Mouse (Mus musculus): ENCODE measurements around the gene Rapgef3. TPM values are rescaled to one million over a fixed set of nuclear protein-coding genes. Genes with fewer than 3 reads are reported as not detected.

Gene Rapgef3
- total RNA-seq, 2 experiments from 2014 or later: 4.0 to 12.0 TPM

DNA sequence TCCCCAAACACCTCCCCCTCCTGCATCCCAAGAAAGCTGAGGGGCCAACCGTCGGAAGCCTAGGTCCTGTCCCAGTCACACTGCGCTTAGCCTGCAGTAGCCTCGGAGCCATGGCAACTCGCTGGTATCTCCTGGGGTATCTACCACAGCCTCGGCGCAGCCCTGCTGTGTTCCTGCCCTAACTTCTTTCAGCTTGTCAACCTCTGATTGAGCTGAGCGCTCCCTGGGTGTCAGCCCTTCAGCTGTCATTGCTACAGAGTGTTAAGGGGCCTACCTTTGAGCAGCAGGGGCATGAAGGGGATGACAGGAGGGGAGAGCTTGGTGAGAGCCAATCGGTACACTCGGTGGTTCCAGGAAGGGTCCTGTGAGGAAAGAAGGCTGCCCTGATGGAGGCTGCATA lies 19.5 kb downstream of the Rapgef3 start:
- peak; percentile 50 for ATAC-seq (replicated peaks; ENCODE audit: poor library complexity)

DNA sequence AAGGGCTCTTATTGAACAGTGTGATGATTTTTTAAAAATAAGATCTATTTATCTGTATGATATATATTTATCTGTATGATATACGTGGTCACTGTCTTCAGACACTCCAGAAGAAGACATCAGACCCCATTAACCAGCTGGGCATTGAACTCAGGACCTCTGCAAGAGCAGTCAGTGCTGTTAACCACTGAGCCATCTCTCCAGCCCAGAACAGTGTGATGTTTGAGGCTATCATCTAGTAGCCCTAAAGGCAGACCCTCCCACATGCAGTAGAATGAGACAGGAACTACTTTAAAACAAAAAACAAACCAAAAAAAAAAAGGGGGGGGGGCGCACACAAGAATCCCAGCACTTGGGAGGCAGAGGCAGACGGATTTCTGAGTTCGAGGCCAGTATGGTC lies 20.3 kb downstream of the Rapgef3 start:
- ATAC-seq (replicated peaks; ENCODE audit: poor library complexity): no peak

DNA sequence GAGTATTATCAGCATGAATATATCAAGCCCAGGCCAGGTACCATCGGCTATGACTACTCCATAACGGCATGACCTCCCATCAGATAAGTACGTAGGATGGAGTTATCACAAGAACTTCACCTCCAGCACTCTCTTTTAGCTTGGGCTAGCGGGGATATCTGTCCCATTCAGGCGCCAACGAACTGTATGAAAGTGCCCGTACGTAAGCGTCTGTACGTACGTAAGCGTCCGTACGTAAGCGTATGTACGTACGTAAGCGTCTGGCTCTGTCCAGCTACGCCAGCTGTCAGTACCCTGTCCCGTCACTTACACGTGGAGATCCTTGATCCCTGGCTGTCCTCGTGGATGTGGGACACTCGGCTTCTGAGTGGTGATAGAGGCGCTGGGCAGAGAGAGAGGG lies 21.0 kb downstream of the Rapgef3 start:
- peak; percentile 15 for ATAC-seq (replicated peaks; ENCODE audit: poor library complexity)

DNA sequence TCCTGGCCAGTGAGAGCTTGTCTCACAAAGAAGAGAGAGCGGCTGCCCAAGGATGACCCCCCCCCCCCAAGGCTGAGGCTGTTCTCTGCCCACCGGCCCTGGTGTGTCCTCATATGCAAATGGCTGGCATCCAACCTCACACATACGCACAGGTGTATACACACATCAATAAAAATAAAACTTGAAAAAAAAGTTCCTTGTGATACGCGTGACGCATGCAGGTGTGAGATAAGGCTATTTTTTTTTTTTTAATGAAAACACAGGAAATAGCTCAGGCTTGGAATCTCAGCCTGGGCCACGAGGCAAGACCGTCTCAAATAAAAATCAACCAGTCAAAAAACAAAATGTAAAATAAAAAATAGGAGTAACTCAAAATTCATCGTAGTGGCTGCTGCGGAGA lies 21.5 kb downstream of the Rapgef3 start:
- ATAC-seq (replicated peaks; ENCODE audit: poor library complexity): no peak

DNA sequence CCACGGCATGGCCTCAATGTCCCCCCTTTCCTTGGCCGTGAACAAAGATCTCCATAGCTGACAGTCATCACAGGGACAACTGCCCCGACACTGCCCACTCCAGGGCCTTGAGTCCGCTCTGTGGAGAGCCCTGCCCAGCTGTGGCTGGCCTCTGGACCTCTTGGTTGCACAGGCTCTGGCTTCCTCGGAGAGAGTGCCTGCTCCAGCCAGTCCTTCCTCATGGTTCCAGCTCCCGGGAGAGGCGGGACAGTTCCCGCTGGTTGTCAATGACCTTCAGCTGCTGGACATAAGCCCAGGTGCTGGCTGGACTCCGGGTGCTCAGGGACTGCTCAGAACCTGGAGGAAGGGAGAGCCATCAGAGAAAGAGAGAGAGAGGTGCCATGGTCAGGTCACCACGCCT lies 22.4 kb downstream of the Rapgef3 start:
- ATAC-seq (replicated peaks; ENCODE audit: poor library complexity): no peak

DNA sequence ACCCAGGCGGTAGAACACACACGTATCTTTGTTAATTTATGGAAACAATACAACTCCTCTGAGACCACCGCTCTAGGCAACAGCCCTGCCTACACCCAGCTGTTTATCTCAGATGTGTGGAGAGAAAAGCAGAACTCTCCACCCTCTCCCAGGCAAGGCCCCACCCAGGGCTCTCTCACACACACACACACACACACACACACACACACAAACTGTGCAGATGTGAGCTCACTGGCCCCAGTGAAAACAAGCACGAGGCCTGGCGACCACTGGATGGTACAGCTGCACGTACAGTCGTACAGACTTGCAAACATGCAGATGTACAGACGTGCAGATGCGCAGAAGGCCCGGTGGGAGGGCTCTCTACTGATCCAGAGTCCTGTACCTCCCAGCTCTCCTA lies 22.8 kb downstream of the Rapgef3 start:
- peak; percentile 60 for ATAC-seq (replicated peaks; ENCODE audit: poor library complexity)

DNA sequence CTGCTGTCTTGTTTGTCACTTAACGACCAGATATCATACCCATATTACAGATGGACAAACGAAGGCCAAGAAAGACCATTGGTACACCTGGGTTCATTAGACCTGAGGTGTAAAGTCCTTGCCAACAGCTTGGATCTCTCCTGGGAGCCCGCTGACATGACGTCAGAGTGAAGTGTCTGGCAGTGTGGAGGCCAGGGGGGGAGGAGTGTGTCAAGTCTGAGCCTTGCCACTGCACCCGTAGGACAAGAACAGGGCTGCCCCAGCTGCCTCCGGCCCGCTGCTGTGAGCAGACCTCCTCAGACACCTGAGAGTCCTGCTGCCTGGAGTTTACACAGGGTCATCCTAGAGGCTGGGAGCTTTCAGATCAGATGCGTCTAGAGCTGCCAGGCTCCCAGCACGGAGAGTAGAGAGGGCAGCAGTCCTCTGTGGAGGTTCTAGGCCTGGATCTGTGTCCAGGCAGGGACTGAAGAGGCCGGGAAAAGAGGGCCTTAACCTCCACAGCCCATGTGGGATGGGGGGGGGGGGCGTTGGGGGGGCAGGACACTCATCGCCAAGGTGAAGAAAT lies 23.7 kb downstream of the Rapgef3 start:
- no peak for ATAC-seq (replicated peaks; ENCODE audit: poor library complexity)

DNA sequence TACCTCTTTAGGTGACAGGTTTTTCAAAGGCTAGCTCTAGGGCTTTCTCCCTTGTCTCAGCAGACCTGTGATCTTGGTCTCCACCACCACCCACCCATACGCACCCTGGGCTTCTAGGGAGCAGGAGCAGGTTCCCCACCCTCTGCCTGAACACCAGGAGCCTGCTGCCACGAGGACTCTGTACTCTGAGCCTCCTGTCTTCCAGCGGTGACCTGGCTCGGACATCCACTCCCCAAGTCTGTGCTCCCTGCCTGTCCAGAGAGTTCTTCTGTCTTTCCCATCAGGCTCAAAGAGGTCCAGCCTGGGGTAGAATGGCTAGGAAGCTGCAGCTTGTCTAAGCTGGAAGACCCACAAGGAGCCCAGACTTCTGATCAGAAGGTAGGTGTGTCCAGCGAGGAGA lies 24.6 kb downstream of the Rapgef3 start:
- no peak for ATAC-seq (replicated peaks; ENCODE audit: poor library complexity)

DNA sequence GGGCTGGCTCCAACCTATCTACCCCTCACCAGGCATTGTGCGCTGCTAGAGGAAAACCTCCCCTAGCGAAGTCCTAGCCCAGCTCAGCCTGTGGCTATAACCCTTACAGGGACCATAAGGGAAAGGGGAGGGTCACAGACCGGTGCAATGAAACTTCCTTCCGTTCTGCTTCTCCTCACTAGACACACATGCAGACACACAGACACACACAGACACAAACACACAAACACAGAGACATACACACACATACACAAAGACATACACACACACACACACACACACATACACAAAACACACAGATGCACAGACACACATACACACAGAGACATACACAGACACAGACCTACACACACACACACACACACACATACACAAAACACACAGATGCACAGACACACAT lies 25.2 kb downstream of the Rapgef3 start:
- no peak for ATAC-seq (replicated peaks; ENCODE audit: poor library complexity)

DNA sequence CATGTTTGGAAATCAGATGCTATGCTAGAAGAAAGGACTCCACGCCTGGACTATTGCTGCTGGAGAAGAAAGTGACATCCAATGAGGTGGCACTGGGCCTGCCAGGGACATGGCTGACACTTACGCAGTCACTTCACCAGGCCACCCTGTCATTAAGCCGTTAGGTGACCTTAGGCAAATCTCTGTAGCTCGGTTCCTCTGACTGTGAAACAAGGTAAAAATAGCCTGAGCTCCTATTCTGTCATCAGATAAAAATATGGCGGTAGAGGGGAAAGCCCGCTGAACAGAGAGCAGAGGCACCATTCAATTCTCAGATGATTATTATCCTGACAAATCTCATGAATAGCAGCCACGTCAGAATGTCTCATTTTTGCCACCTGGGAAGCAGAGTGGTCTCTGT lies 25.7 kb downstream of the Rapgef3 start:
- no peak for ATAC-seq (replicated peaks; ENCODE audit: poor library complexity)

DNA sequence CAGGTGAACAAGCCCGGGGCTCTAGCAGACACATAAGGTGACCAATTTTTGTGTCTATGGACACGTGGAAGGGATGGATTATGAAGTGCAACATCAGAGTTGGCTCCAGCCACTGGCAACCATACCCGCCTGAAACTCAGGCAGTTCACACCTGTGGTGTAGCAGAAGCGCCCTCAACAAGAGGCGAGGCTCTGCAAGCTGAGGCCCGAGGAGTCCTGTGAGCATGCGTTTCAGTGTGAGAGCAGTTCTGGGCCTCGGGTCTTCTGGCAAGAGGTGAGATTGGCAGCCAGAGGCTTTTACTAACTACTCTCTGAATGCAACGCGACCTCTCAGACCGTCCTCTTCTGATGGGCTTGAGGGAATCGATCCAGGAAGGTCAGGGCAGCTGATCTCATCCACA lies 26.1 kb downstream of the Rapgef3 start:
- no peak for ATAC-seq (replicated peaks; ENCODE audit: poor library complexity)

DNA sequence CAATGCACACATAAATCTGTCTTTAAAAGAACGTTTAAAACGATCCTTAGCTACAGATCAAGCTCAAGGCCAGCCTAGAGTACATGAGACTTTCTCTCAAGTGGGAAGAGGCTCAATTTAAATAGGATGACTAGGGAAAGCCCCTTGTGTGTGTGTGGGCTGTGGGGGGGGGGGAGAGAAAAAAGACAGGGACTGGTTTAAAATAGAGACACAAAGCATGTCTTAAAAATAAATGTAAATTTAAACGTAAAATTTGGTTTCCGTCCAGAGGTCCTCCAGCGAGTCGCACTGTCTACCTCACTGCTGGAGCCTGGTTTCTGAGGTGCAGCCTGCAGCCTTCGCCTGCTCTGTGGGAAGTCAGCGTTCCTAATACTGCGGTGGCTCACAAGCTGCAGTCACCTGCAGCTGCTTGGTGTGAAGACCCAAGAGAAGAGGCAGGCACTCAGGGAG lies 27.5 kb downstream of the Rapgef3 start:
- no peak for ATAC-seq (replicated peaks; ENCODE audit: poor library complexity)

DNA sequence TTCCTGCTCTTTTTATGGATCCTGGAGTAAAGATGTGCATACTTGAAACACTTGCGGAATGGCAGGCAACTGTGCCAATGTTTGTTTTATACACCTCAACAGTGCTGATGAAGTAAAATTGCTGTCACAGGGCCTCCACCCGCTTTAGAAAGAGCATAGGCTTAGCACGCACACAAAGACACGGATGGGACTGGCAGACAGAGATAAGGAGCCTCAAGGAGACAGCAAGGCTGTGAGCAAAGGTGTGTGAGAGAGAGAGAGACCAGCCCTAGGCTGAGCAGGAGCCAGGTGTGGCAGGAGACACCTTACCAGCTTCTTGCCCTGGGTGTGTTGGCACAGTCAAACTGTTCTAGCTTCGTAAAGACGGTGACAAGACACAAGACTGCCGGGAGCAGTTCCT lies 28.8 kb downstream of the Rapgef3 start:
- peak; percentile 91 for ATAC-seq (replicated peaks; ENCODE audit: poor library complexity)

DNA sequence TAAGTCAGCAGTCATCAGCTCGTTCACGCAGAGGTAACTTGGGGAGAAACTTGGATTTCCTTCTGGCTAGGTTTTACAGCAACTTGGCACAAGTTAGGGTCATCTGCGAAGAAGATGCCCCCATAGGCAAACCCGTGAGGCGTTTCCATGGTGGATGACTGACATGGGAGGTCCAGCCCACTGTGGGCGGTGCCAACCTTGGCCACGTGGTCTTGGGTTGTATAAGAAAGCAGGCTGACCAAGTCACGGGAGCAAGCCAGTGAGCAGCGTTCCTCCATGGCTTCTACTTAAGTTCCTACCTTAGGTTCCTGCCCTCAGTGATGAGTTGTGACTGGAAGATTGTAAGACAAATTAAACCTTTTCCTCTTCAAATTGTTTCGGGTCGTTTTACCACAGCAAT lies 35.8 kb downstream of the Rapgef3 start:
- no peak for ATAC-seq (replicated peaks; ENCODE audit: poor library complexity)

DNA sequence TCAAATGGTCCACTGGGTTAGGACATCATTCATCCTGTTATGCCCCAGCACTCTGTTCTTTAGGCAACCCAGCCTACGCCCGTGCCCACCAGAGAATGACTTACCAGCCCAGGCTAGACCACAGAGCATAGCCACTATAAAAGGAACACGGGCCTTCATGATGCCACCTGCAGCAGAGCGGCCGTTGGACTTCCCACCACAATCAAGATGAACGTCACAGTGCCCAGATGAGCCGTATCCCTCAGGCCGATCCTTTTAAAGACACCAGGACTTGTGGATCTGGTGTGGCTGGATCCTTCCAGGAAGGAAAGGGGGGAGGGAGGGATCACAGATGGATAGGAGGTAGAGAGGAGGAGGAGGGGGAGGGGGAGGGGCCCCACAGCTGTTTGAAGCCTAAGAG lies 36.7 kb downstream of the Rapgef3 start, which contains the start of gene Endou:
TSS of gene Endou (minus strand) at position 229 of the 400 bp plus-strand sequence.
- ATAC-seq (replicated peaks; ENCODE audit: poor library complexity): 0 out of 2 replicates have a peak, but pooled peaks have one; percentile 9

DNA sequence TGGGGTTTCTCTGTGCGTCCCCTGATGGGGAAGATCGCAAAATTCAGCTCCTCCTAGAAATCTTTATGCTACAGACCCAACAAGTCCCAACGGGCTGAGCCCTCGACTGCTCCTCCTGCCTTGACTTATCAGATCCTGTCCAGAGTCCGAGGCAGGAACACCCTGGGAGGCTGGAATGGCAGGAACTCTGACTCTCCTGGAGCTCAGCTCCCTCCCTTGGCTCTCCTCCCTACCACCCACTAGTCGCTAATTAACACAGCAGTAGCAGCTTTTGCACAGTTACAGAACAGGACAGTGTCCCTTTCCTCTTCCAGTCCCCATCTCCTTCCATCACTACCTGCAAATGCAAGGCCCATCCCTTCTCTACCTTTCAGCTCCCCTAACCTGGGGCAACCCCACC lies 37.4 kb downstream of the Rapgef3 start:
- no peak for ATAC-seq (replicated peaks; ENCODE audit: poor library complexity)

DNA sequence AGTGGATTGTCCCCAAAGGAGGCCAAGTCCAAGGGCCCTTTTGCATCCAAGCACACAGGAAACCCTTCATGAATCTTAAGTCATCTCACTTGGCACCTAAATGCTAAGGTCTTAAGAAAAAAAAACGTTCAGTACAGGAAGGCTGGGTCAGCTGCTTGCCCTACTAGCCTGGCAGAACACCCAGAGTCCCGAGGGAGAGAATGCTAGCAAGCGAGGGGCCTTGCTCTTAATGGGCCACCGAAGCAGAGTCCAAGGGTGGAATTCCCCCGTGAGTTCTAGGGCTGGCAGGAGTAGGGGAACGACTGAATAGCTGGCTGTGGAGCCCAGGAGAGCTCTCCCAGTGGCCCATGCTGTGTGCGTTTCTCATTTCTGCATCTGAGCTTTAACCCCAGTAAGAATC lies 39.0 kb downstream of the Rapgef3 start:
- ATAC-seq (replicated peaks; ENCODE audit: poor library complexity): no peak

DNA sequence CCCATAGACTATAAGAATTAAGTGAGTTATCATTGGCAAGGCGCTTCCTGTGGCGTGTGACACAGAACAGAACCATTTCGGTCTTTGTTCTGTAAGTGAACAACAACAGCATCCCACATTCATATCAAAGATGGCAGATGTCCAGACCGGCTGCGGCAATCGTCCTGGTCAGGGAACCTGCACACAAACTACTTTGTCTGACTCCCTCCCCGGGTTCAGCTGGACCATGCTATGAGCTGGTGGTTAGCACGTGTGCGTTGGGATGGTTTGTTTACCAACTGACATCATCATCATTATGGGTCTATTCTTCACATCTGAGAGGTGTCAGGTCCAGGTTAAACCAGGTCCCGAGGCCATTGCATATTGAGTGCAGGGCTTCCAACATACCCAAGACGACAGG lies 39.4 kb downstream of the Rapgef3 start:
- ATAC-seq (replicated peaks; ENCODE audit: poor library complexity): no peak

DNA sequence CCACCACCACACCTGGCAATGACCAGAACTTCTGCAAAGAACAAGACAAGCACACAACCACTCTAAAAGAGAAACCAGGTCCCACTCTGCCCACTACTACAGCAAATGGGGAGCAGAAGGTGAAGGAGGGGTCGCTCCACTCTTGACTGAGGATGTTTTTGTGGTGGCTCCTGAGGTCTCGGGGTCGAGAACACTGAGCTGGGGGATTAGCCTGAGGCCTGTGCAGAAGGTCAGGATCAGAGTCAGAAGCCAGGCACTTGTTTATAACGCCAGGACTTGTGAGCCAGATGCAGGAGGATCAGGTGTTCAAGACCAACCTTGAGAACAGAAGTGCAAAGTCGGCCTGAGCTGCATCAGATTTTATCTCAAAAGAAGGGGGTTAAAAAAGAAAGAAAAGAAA lies 40.3 kb downstream of the Rapgef3 start:
- no peak for ATAC-seq (replicated peaks; ENCODE audit: poor library complexity)

DNA sequence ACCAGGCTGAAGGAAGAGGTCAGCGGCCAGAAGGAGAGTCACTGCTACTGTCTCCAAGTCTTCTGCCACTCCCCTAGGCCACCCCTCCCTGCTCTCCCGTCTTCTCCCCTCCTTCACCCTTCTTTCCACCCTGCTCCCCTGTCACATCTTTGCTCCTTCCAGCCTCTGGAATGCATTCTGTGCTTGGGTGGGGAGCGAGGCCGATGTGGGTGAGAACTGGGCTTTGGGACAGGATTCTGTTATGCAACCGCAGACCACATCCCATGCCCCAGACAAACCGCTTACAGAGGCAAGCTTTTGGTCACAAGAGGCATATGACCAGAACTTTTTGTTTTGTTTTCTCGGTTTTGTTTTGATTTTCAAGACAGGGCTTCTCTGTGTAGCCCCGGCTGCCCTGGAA lies 40.7 kb downstream of the Rapgef3 start:
- ATAC-seq (replicated peaks; ENCODE audit: poor library complexity): peak; percentile 65

DNA sequence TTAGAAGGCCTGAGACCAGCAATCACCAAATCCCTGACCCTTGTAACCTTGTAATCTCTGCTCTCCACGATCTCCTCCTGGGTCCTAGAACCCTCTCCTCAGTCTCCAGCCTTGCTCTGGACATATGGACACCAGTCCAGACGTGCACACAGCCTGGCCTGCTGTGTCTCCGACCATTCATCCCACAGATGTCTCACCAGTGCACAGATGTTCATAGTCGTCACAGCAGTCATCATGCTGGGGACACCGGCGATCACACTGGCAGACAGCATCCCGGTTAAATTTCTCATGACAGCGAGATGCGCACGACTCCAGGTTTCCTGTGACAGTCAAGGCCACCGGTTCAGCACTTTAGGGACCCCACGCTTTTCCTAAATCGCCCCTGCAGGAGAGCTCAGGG lies 41.5 kb downstream of the Rapgef3 start:
- ATAC-seq (replicated peaks; ENCODE audit: poor library complexity): no peak

DNA sequence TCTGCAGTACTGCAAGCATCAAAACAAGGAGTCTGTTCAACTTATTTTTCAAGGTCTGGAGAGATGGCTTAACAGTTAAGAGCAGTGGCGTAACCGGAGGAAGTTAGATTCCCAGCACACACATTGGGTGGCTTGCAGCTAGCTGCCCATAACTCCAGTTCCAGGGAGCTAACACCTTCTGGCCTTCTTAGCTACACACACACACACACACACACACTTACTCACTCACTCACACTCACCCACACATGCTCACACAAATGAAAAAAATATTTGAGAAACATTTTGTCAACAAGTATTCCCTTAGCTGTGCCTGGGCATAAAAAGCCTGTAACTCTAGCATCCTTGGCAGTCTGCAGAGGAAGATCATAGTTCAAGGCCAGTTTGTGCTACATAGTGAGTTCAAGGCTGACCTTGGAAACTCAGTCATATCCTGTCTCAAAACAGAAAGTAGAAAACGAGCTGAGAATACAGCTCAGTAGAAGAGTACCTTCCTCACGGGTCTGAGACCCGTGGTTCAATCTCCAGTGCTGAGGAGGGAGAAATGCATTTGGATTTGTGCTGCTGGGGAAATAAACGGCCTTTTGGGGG lies 42.5 kb downstream of the Rapgef3 start:
- ATAC-seq (replicated peaks; ENCODE audit: poor library complexity): peak; percentile 47
